9 mouse cellular contexts compared by ENCODE assay signal in the genomic region with DNA sequence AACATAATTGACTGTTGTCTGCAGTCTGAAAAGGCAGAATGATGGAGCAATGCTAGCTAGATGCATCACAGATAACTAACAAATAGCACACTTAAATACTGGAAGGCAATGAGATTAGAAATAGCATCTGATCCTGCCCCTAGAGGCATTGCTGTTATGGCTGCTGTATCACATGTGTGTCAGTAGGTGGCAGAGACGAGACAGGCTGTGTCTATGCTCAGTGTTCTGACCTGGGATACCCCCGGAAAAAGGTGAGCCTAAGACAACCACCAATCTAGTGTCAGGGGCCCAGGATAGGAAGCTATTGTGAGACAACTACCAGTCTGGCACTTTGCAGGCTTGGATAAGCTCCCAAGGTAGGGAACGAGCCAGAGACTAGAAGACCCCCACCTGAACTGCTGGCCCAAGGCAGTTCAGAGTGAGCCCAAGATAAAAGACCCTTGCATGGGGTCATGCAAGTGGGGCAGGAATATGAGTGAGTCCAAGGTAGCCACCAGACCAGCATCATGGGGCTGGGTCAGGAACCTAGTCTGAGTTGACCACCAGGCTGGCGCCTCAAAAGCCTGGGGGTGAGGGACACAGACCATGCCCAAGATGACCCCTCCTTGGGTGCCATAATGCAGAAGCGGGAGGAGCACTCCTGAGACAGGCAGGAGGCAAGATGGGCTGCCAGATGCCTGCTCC. TPM values are rescaled to one million over a fixed set of nuclear protein-coding genes. Genes with fewer than 3 reads are reported as not detected.
DNase-seq lines count a peak whose midpoint lies in the region; ATAC-seq and TF ChIP-seq lines count a peak whose summit lies in the region.
"Had no signal": no experiment of that assay in that cellular context is flagged by ENCODE, and none has a peak within 500 bp of the region (broad histone marks: within the 10 kb centered on the region; RNA-seq: fewer than 3 reads in every experiment).

No protein-coding gene starts in this region.

- H3K4me3 ChIP-seq in midbrain, embryonic 11.5 days (ENCODE audit: low read depth, low read length): no peak overlapping the region
- no peak overlapping the region for H3K4me3 ChIP-seq in midbrain, embryonic 16.5 days (ENCODE audit: low read depth, low read length)
- no peak overlapping the region for H3K4me3 ChIP-seq in lung, embryonic 14.5 days (ENCODE audit: low read depth, low read length)

- H3K27me3 ChIP-seq in midbrain, embryonic 11.5 days (ENCODE audit: control insufficient read depth, insufficient read depth, low read length): no peaks in the 10 kb centered on the region
- H3K27me3 ChIP-seq in midbrain, embryonic 16.5 days (ENCODE audit: control insufficient read depth, insufficient read depth, low read depth, low read length): no peaks in the 10 kb centered on the region
- H3K27me3 ChIP-seq in lung, embryonic 14.5 days (ENCODE audit: insufficient read depth, low read length): no peaks in the 10 kb centered on the region

- no peaks in the 10 kb centered on the region for H3K4me1 ChIP-seq in midbrain, embryonic 11.5 days (ENCODE audit: control insufficient read depth, insufficient read depth, low read length)
- H3K4me1 ChIP-seq in midbrain, embryonic 16.5 days (ENCODE audit: control insufficient read depth, insufficient read depth, low read length): no peaks in the 10 kb centered on the region
- no peaks in the 10 kb centered on the region for H3K4me1 ChIP-seq in lung, embryonic 14.5 days (ENCODE audit: insufficient read depth)

- no peak overlapping the region for H3K9ac ChIP-seq in midbrain, embryonic 11.5 days (ENCODE audit: low read length)
- no peak overlapping the region for H3K9ac ChIP-seq in midbrain, embryonic 16.5 days (ENCODE audit: low read depth, low read length)
- no peak overlapping the region for H3K9ac ChIP-seq in lung, embryonic 14.5 days

- DNase-seq in cerebellum, postnatal 14 days: peak; percentile 36 to 41
- no peak for DNase-seq in midbrain, embryonic 11.5 days (ENCODE audit: low spot score, missing footprints)
- peak; percentile 25 to 30 for DNase-seq in adrenal gland, postnatal 36 days
- DNase-seq in induced T-regulatory cell, adult 2 months (ENCODE audit: low read depth): peak; percentile 71
- peak; percentile 64 for DNase-seq in lung, embryonic 14.5 days
- peak; percentile 39 for DNase-seq in thymus, postnatal 4 days

- H3K4me2 ChIP-seq in midbrain, embryonic 11.5 days: no peak overlapping the region
- no peak overlapping the region for H3K4me2 ChIP-seq in midbrain, embryonic 16.5 days (ENCODE audit: low read length)
- H3K4me2 ChIP-seq in lung, embryonic 14.5 days: no peak overlapping the region

- 67% methylated on average over 5 of the region's 5 CpGs for WGBS in midbrain, embryonic 11.5 days
- 66% methylated on average over 5 of the region's 5 CpGs for WGBS in midbrain, embryonic 16.5 days
- WGBS in lung, embryonic 14.5 days: 57% methylated on average over 5 of the region's 5 CpGs

- no peak overlapping the region for H3K27ac ChIP-seq in midbrain, embryonic 11.5 days (ENCODE audit: low read depth, low read length)
- H3K27ac ChIP-seq in midbrain, embryonic 16.5 days (ENCODE audit: low read length): no peak overlapping the region
- no peak overlapping the region for H3K27ac ChIP-seq in lung, embryonic 14.5 days (ENCODE audit: low read depth)

- no peaks in the 10 kb centered on the region for H3K36me3 ChIP-seq in midbrain, embryonic 11.5 days (ENCODE audit: control insufficient read depth, insufficient read depth, low read length)
- no peaks in the 10 kb centered on the region for H3K36me3 ChIP-seq in midbrain, embryonic 16.5 days (ENCODE audit: control insufficient read depth, insufficient read depth, low read length)
- no peaks in the 10 kb centered on the region for H3K36me3 ChIP-seq in lung, embryonic 14.5 days (ENCODE audit: insufficient read depth)

- TF ChIP-seq CTCF in lung, embryonic 14.5 days (IDR thresholded peaks at IDR 0.05; ENCODE audit: low read depth): peak; percentile 85

- ATAC-seq in cerebellum, adult (ENCODE audit: insufficient number of reproducible peaks, low FRiP score, low TSS enrichment): no peak
- peak; percentile 46; the same call in 1 of the 2 replicates for ATAC-seq in midbrain, embryonic 11.5 days (ENCODE audit: low FRiP score)
- no peak for ATAC-seq in midbrain, embryonic 16.5 days
- 0 out of 2 replicates have a peak, but pooled peaks have one; percentile 8 for ATAC-seq in lung, embryonic 14.5 days (ENCODE audit: insufficient read depth)

- no peaks in the 10 kb centered on the region for H3K9me3 ChIP-seq in midbrain, embryonic 11.5 days (ENCODE audit: control insufficient read depth, low read length)
- no peaks in the 10 kb centered on the region for H3K9me3 ChIP-seq in midbrain, embryonic 16.5 days (replicated peaks; ENCODE audit: control insufficient read depth, low read length, poor library complexity, severe bottlenecking)
- H3K9me3 ChIP-seq in lung, embryonic 14.5 days (ENCODE audit: low read depth, low read length): no peaks in the 10 kb centered on the region

RNA-seq across cellular contexts. Expression of a gene that starts 41.8 kb away (rescaled TPM):
- 14.7 and 14.8 TPM in 2 replicates for polyA plus RNA-seq in midbrain, embryonic 11.5 days (2014; fragmentation: Nextera tagmentation; extraction: Ambion mirVana)
- 21.0 and 25.1 TPM in 2 replicates for polyA plus RNA-seq in midbrain, embryonic 16.5 days (2015; fragmentation: Nextera tagmentation; extraction: Ambion mirVana)
- 10 to 100 TPM; 27.0 to 42.1 TPM for total RNA-seq in adrenal gland, postnatal 36 days (2021)
- 17.7 and 22.4 TPM in 2 replicates for polyA plus RNA-seq in lung, embryonic 14.5 days (2014; fragmentation: Nextera tagmentation; extraction: Ambion mirVana)

RNA-seq across cellular contexts. Expression of a gene that starts 55.9 kb away (rescaled TPM):
- polyA plus RNA-seq in midbrain, embryonic 11.5 days (2014; fragmentation: Nextera tagmentation; extraction: Ambion mirVana): not detected in 2 replicates
- 0.13 TPM in 1 of 2 replicates, not detected in the other for polyA plus RNA-seq in midbrain, embryonic 16.5 days (2015; fragmentation: Nextera tagmentation; extraction: Ambion mirVana)
- total RNA-seq in adrenal gland, postnatal 36 days (2021): not detected
- polyA plus RNA-seq in lung, embryonic 14.5 days (2014; fragmentation: Nextera tagmentation; extraction: Ambion mirVana): not detected in 2 replicates
- total RNA-seq: layer of hippocampus, postnatal 14 days had no signal

Comparison
In these comparisons a context has a peak if more than half of its experiments do, and no peak if none do; other contexts are left out.
1. ATAC-seq: peak in midbrain, embryonic 11.5 days (single experiment) and lung, embryonic 14.5 days (single experiment); none in cerebellum, adult (single experiment) and midbrain, embryonic 16.5 days (single experiment).